Mouse (Mus musculus) thymus, adult 2 months (tissue): ENCODE measurements around the gene Abcc2. TPM values are rescaled to one million over a fixed set of nuclear protein-coding genes. Genes with fewer than 3 reads are reported as not detected.

Source experiments
- DNase-seq: peaks from one replicate; pipeline ENCODE4 v3.0.0; 2021
- H3K27ac ChIP-seq: fragments of 200-500 bp; 2 replicates; pipeline ENCODE4 v1.5.1; 2012; ENCODE audit warnings: low read length, control low read depth; ENCODE audit not compliant: control insufficient read depth, insufficient read depth
- H3K27me3 ChIP-seq: fragments of 200-500 bp; 2 replicates; pipeline ENCODE4 v1.6.1; 2012; ENCODE audit warnings: mild to moderate bottlenecking, low read length, moderate library complexity, mixed read lengths; ENCODE audit not compliant: control insufficient read depth, insufficient read depth
- H3K36me3 ChIP-seq: fragments of 200-500 bp; 2 replicates; pipeline ENCODE4 v1.6.1; 2012; ENCODE audit warnings: mild to moderate bottlenecking, low read length, moderate library complexity; ENCODE audit not compliant: control insufficient read depth, insufficient read depth
- H3K4me1 ChIP-seq: fragments of 200-500 bp; replicated peaks from 2 replicates; pipeline ENCODE4 v1.6.1; 2012; ENCODE audit warnings: low read length; ENCODE audit not compliant: control insufficient read depth, insufficient read depth
- H3K4me3 ChIP-seq: fragments of 200-500 bp; 2 replicates; pipeline ENCODE4 v1.5.1; 2012; ENCODE audit warnings: mild to moderate bottlenecking, low read length, control low read depth, moderate library complexity; ENCODE audit not compliant: control insufficient read depth, insufficient read depth
- CTCF ChIP-seq: fragments of 200-500 bp; IDR thresholded peaks from 2 replicates; pipeline ENCODE4 v1.5.1; 2012; ENCODE audit warnings: mild to moderate bottlenecking, control low read depth, low read length, moderate library complexity, borderline replicate concordance; ENCODE audit not compliant: control insufficient read depth, poor library complexity, insufficient read depth; ENCODE audit errors: extremely low read depth
- POLR2A ChIP-seq: fragments of 200-500 bp; IDR thresholded peaks from 2 replicates; pipeline ENCODE4 v1.6.1; 2012; ENCODE audit warnings: mild to moderate bottlenecking, low read length, control low read depth, moderate library complexity; ENCODE audit not compliant: control insufficient read depth, poor library complexity, insufficient read depth; ENCODE audit errors: extremely low read depth
- WGBS: fragments of 180-500 bp; shearing (Covaris S2); methylation state at CpG from one replicate; pipeline ENCODE4 v1.1.7; 2018; 5-methylcytosine and 5-hydroxymethylcytosine counted together
- polyA plus RNA-seq: library from polyadenylated mRNA; depleted of rRNA; stranded (reverse); fragments of >200 nt; gene quantifications from 2 replicates; pipeline ENCODE4 v1.2.3, GENCODE M21; 2012

Abcc2 gene
- polyA plus RNA-seq, 1 experiment = 0.46 TPM

GRCm38 (mm10) chr19:43762410-43762809, 19.6 kb upstream of the Abcc2 start:
- WGBS = 93% methylated on average over 2 of the region's 2 CpGs
- no peaks in the 10 kb centered on the region for H3K27me3 ChIP-seq
- no peak overlapping the region for H3K4me3 ChIP-seq
- no peak for DNase-seq
- no peak overlapping the region for H3K27ac ChIP-seq
- no peaks in the 10 kb centered on the region for H3K4me1 ChIP-seq
- no peak for TF ChIP-seq POLR2A
- TF ChIP-seq CTCF = no peak
- H3K36me3 ChIP-seq = no peaks in the 10 kb centered on the region

GRCm38 (mm10) chr19:43766451-43766850, 15.5 kb upstream of the Abcc2 start:
- 91% methylated on average over 5 of the region's 5 CpGs for WGBS
- no peak overlapping the region for H3K27ac ChIP-seq
- no peaks in the 10 kb centered on the region for H3K27me3 ChIP-seq
- no peak for TF ChIP-seq CTCF
- TF ChIP-seq POLR2A = no peak
- no peak overlapping the region for H3K4me3 ChIP-seq
- no peak for DNase-seq
- H3K36me3 ChIP-seq = no peaks in the 10 kb centered on the region
- no peaks in the 10 kb centered on the region for H3K4me1 ChIP-seq

GRCm38 (mm10) chr19:43767549-43768322, 14.3 kb upstream of the Abcc2 start:
- H3K36me3 ChIP-seq = no peaks in the 10 kb centered on the region
- 95% methylated on average over 9 of the region's 9 CpGs for WGBS
- H3K27me3 ChIP-seq = no peaks in the 10 kb centered on the region
- no peak overlapping the region for H3K4me3 ChIP-seq
- no peak for DNase-seq
- H3K4me1 ChIP-seq = no peaks in the 10 kb centered on the region
- TF ChIP-seq CTCF (no peak), POLR2A (no peak)
- no peak overlapping the region for H3K27ac ChIP-seq

GRCm38 (mm10) chr19:43769366-43769960, 12.5 kb upstream of the Abcc2 start:
- H3K4me1 ChIP-seq = no peaks in the 10 kb centered on the region
- no peak for TF ChIP-seq POLR2A
- no peak for TF ChIP-seq CTCF
- no peak for DNase-seq
- H3K27ac ChIP-seq = no peak overlapping the region
- no peaks in the 10 kb centered on the region for H3K36me3 ChIP-seq
- H3K4me3 ChIP-seq = no peak overlapping the region
- H3K27me3 ChIP-seq = no peaks in the 10 kb centered on the region
- WGBS = 93% methylated on average over 5 of the region's 5 CpGs

- no peaks in the 10 kb centered on the region for H3K36me3 ChIP-seq
- TF ChIP-seq CTCF (no peak), POLR2A (no peak)
- 42% methylated on average over 4 of the region's 4 CpGs for WGBS
- no peaks in the 10 kb centered on the region for H3K4me1 ChIP-seq
- no peak overlapping the region for H3K4me3 ChIP-seq
- H3K27me3 ChIP-seq = no peaks in the 10 kb centered on the region
- no peak overlapping the region for H3K27ac ChIP-seq
- DNase-seq = no peak
These were observed 11.4 kb upstream of the Abcc2 start for GRCm38 (mm10) chr19:43770584-43770983.

- no peak for DNase-seq
- WGBS = 19% methylated on average over 5 of the region's 5 CpGs
- TF ChIP-seq POLR2A (no peak), CTCF (no peak)
- no peaks in the 10 kb centered on the region for H3K27me3 ChIP-seq
- no peaks in the 10 kb centered on the region for H3K36me3 ChIP-seq
- no peaks in the 10 kb centered on the region for H3K4me1 ChIP-seq
- H3K27ac ChIP-seq = no peak overlapping the region
- no peak overlapping the region for H3K4me3 ChIP-seq
These were observed 10.5 kb upstream of the Abcc2 start for GRCm38 (mm10) chr19:43771499-43771969.

GRCm38 (mm10) chr19:43772311-43772710, 9.7 kb upstream of the Abcc2 start:
- H3K27ac ChIP-seq = no peak overlapping the region
- no peaks in the 10 kb centered on the region for H3K36me3 ChIP-seq

More at GRCm38 (mm10) chr19:43772311-43772710, 9.7 kb upstream of the Abcc2 start:
- H3K27me3 ChIP-seq = no peaks in the 10 kb centered on the region
- no peak for DNase-seq
- H3K4me3 ChIP-seq = no peak overlapping the region
- no peaks in the 10 kb centered on the region for H3K4me1 ChIP-seq
- no peak for TF ChIP-seq POLR2A
- 92% methylated on average over 6 of the region's 6 CpGs for WGBS
